Mouse (Mus musculus) midbrain, embryonic 16.5 days (tissue): ENCODE data around the gene Ttc30b. TPM values are rescaled to one million over a fixed set of nuclear protein-coding genes. Genes with fewer than 3 reads are reported as not detected.

Experiments used
- ATAC-seq: fragments of 200-750 bp; cut with Nextera tagmentation; 2 replicates; pipeline ENCODE4 v1.8.0; 2017; ENCODE audit warnings: moderate TSS enrichment
- H3K27ac ChIP-seq: fragments of 300-500 bp; sonication (generic); 2 replicates; pipeline ENCODE4 v1.5.1; 2014; ENCODE audit warnings: mild to moderate bottlenecking, low read length, mixed read lengths
- H3K27me3 ChIP-seq: fragments of 300-500 bp; sonication (generic); 2 replicates; pipeline ENCODE4 v1.6.1; 2014; ENCODE audit warnings: low read depth, low read length, mixed read lengths; ENCODE audit not compliant: control insufficient read depth, insufficient read depth
- H3K36me3 ChIP-seq: fragments of 300-500 bp; sonication (generic); 2 replicates; pipeline ENCODE4 v1.6.1; 2014; ENCODE audit warnings: mild to moderate bottlenecking, low read length, moderate library complexity, mixed read lengths; ENCODE audit not compliant: control insufficient read depth, insufficient read depth
- H3K4me1 ChIP-seq: fragments of 300-500 bp; sonication (generic); 2 replicates; pipeline ENCODE4 v1.6.1; 2014; ENCODE audit warnings: mild to moderate bottlenecking, low read length, mixed read lengths; ENCODE audit not compliant: control insufficient read depth, insufficient read depth
- H3K4me2 ChIP-seq: fragments of 300-500 bp; sonication (generic); 2 replicates; pipeline ENCODE4 v1.6.1; 2014; ENCODE audit warnings: mild to moderate bottlenecking, low read length, mixed read lengths
- H3K4me3 ChIP-seq: fragments of 300-500 bp; sonication (generic); 2 replicates; pipeline ENCODE4 v1.5.1; 2014; ENCODE audit warnings: low read depth, mild to moderate bottlenecking, low read length, moderate library complexity, mixed read lengths
- H3K9ac ChIP-seq: fragments of 300-500 bp; sonication (generic); 2 replicates; pipeline ENCODE4 v1.6.1; 2014; ENCODE audit warnings: low read depth, low read length, mixed read lengths
- H3K9me3 ChIP-seq: fragments of 300-500 bp; sonication (generic); replicated peaks from 2 replicates; pipeline ENCODE4 v1.6.1; 2014; ENCODE audit warnings: mild to moderate bottlenecking, low read length, mixed read lengths; ENCODE audit not compliant: control insufficient read depth, poor library complexity, severe bottlenecking
- WGBS: fragments of 180-500 bp; shearing (Covaris S2); extraction: QIAGEN DNeasy Blood & Tissue Kit; methylation state at CpG from one replicate; pipeline ENCODE4 v1.1.7; 2014; 5-methylcytosine and 5-hydroxymethylcytosine counted together
- polyA plus RNA-seq: library from polyadenylated mRNA; unstranded; fragments of >200 nt; fragmentation: Nextera tagmentation; extraction: Ambion mirVana; gene quantifications from 2 replicates; pipeline ENCODE4 v1.2.1, GENCODE M21; 2015

Gene Ttc30b
- polyA plus RNA-seq, 1 experiment from 2014 or later: 22.7 TPM

DNA sequence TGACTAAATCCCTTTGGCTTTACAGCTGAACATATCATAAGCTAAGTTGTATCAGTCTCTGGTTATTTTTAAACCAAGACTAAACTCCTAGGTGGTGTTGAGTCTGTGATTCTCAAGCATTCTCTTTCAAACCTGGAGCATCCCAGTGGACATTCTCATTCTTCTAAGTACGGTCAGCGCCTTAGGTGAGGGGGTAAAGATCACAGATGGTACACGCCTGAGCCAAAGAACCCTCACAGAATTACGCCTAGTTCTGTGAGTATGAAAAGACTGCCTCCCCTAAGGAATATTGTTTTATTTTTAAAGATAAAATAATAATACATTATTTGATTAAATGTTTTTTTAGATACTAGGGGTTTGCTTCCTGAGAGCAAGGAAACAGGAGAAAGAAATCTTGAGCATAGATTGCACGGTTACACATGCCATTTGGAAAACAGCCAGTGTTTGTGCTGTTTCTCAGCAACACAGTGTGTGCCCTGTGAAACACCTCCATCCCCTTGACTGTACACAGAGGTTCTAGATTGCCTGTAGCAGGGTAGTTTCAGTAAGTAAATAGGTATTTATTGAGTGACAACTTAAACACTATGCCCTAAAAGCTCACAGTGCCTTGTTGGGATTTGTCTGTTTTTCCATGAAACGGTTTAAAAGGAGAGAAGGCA is 8.5 kb downstream of the Ttc30b start:
- H3K4me3 ChIP-seq: no peak overlapping the region
- no peak overlapping the region for H3K4me2 ChIP-seq
- no peaks in the 10 kb centered on the region for H3K4me1 ChIP-seq
- no peaks in the 10 kb centered on the region; the same call in 1 of the 2 replicates for H3K36me3 ChIP-seq
- no peaks in the 10 kb centered on the region for H3K9me3 ChIP-seq
- no peaks in the 10 kb centered on the region for H3K27me3 ChIP-seq
- no peak overlapping the region for H3K27ac ChIP-seq
- WGBS: 91% methylated on average over 6 of the region's 6 CpGs
- ATAC-seq: no peak
- H3K9ac ChIP-seq: no peak overlapping the region

- no peak for ATAC-seq
- Histone ChIP-seq H3K27me3 (no peaks in the 10 kb centered on the region), H3K27ac (no peak overlapping the region), H3K9ac (no peak overlapping the region), H3K36me3 (no peaks in the 10 kb centered on the region; the same call in 1 of the 2 replicates), H3K4me2 (no peak overlapping the region), H3K4me1 (no peaks in the 10 kb centered on the region), H3K9me3 (no peaks in the 10 kb centered on the region), H3K4me3 (no peak overlapping the region)
- 95% methylated on average over 2 of the region's 2 CpGs for WGBS
These were observed 9.2 kb downstream of the Ttc30b start for GRCm38 (mm10) chr2:75929141-75929540.

- H3K27ac ChIP-seq: no peak overlapping the region
- H3K4me2 ChIP-seq: no peak overlapping the region
- H3K27me3 ChIP-seq: no peaks in the 10 kb centered on the region
- H3K4me1 ChIP-seq: no peaks in the 10 kb centered on the region
- H3K9ac ChIP-seq: no peak overlapping the region
- no peak overlapping the region for H3K4me3 ChIP-seq
- ATAC-seq: no peak
- WGBS: 91% methylated on average over 3 of the region's 3 CpGs
- H3K36me3 ChIP-seq: no peaks in the 10 kb centered on the region; the same call in 1 of the 2 replicates
- H3K9me3 ChIP-seq: no peaks in the 10 kb centered on the region
These were observed 10.4 kb downstream of the Ttc30b start for GRCm38 (mm10) chr2:75928011-75928410.

- no peaks in the 10 kb centered on the region; the same call in 1 of the 2 replicates for H3K36me3 ChIP-seq
- H3K9me3 ChIP-seq: no peaks in the 10 kb centered on the region
- H3K4me2 ChIP-seq: no peak overlapping the region
- 74% methylated on average over 5 of the region's 5 CpGs for WGBS
- H3K27ac ChIP-seq: no peak overlapping the region
- H3K4me1 ChIP-seq: no peaks in the 10 kb centered on the region
- no peak for ATAC-seq
- no peak overlapping the region for H3K9ac ChIP-seq
- no peak overlapping the region for H3K4me3 ChIP-seq
- H3K27me3 ChIP-seq: no peaks in the 10 kb centered on the region
These were observed 12.3 kb downstream of the Ttc30b start for GRCm38 (mm10) chr2:75926061-75926460.

DNA sequence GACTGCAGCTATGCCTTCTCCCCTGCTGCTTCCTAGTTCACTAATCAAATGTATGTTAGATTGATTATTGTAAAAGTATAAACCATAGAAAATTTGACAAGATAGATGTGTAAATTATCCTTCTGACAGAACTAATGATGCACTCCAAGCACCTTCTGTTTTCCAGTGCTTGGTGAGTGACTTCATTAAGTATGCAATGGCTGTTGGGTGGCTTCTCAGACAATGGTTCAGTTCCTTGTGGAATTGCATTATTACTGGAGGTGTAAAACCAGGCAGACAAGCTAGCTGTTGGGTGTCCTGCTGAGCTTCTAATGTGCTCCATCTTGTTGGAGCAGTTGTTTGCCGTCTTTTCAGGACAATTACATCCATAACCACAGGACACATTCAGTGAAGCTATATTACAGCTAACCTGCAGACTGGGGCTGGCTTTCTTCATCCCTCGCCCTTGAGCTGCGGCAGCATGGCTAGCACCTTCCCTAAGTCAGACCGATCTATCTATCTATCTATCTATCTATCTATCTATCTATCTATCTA is 14.5 kb downstream of the Ttc30b start:
- Histone ChIP-seq H3K36me3 (no peaks in the 10 kb centered on the region; the same call in 1 of the 2 replicates), H3K4me1 (no peaks in the 10 kb centered on the region), H3K9ac (no peak overlapping the region), H3K27me3 (no peaks in the 10 kb centered on the region), H3K4me3 (no peak overlapping the region), H3K9me3 (no peaks in the 10 kb centered on the region), H3K4me2 (no peak overlapping the region), H3K27ac (no peak overlapping the region)
- ATAC-seq: no peak
- WGBS: 80% methylated on average over 4 of the region's 4 CpGs

DNA sequence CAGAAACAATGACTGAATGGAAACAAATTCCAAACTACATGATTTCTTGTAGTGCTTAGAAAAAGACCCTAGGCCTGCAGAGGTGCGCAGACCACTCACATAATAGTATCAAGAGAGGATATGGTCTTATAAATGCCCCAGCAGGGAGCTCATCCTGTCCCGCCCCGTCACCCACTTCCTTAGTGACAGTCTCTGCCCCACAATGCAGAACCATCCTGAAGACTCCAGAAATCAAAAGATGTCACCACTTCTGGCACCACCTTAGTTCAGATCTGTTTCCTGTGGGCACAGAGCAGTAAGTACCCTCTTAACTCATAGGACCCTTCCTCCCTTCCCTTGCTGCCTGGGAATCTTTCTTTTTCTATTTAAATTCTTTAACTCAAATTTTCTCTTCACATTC is 23.3 kb downstream of the Ttc30b start:
- Histone ChIP-seq H3K4me2 (no peak overlapping the region), H3K27ac (no peak overlapping the region), H3K4me1 (no peaks in the 10 kb centered on the region), H3K9me3 (no peaks in the 10 kb centered on the region), H3K27me3 (no peaks in the 10 kb centered on the region), H3K36me3 (0 out of 2 replicates have a peak, but pooled peaks cover 4% of the 10 kb centered on the region), H3K9ac (no peak overlapping the region), H3K4me3 (no peak overlapping the region)
- 91% methylated on average over 3 of the region's 3 CpGs for WGBS
- no peak for ATAC-seq

GRCm38 (mm10) chr2:75907142-75907541 is 31.2 kb downstream of the Ttc30b start:
- Histone ChIP-seq H3K9me3 (no peaks in the 10 kb centered on the region), H3K4me2 (no peak overlapping the region), H3K36me3 (no peaks in the 10 kb centered on the region), H3K27me3 (no peaks in the 10 kb centered on the region), H3K4me3 (no peak overlapping the region), H3K9ac (no peak overlapping the region), H3K4me1 (no peaks in the 10 kb centered on the region), H3K27ac (no peak overlapping the region)
- 87% methylated on average over 1 of the region's 1 CpGs for WGBS
- ATAC-seq: no peak

GRCm38 (mm10) chr2:75901869-75902268 is 36.5 kb downstream of the Ttc30b start:
- 91% methylated on average over 9 of the region's 9 CpGs for WGBS
- no peak overlapping the region for H3K9ac ChIP-seq
- no peak for ATAC-seq
- H3K4me2 ChIP-seq: no peak overlapping the region
- H3K4me1 ChIP-seq: no peaks in the 10 kb centered on the region
- H3K9me3 ChIP-seq: no peaks in the 10 kb centered on the region
- H3K36me3 ChIP-seq: peaks cover 4% of the 10 kb centered on the region
- no peaks in the 10 kb centered on the region for H3K27me3 ChIP-seq
- no peak overlapping the region for H3K4me3 ChIP-seq
- no peak overlapping the region for H3K27ac ChIP-seq

DNA sequence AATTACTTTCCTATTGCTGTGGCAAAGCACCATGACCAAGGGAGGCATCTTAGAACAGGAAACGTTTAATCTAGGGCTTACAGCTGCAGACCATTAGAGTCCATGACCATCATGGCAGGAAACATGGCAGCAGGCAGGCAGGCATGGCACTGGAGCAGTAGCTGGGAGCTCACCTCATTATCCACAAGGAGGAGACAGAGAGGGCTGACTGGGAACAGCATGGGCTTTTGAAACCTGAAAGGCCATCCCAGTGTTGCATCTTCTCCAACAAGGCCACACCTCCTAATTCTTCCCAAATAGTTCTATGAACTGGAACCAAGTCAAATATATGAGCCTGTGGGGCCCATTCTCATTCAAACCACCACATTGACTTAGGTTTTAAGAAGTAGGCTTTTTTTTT is 38.1 kb downstream of the Ttc30b start:
- no peaks in the 10 kb centered on the region for H3K9me3 ChIP-seq
- no peak for ATAC-seq
- H3K9ac ChIP-seq: no peak overlapping the region
- no peaks in the 10 kb centered on the region for H3K4me1 ChIP-seq
- no peak overlapping the region for H3K27ac ChIP-seq
- no peak overlapping the region for H3K4me3 ChIP-seq
- 93% methylated on average over 1 of the region's 1 CpGs for WGBS
- H3K27me3 ChIP-seq: no peaks in the 10 kb centered on the region
- H3K36me3 ChIP-seq: peaks cover 6% of the 10 kb centered on the region
- H3K4me2 ChIP-seq: no peak overlapping the region
